Mouse (Mus musculus) lung, postnatal 0 days (tissue): Measurements from ENCODE around the gene Fry.

Experiments used
- CTCF ChIP-seq: IDR thresholded peaks from 2 replicates; pipeline ENCODE4 v1.5.1; 2016; ENCODE audit warnings: antibody characterized with exemption, mild to moderate bottlenecking
- EP300 ChIP-seq: IDR thresholded peaks from 2 replicates; pipeline ENCODE4 v1.6.1; 2016; ENCODE audit warnings: antibody characterized with exemption, mild to moderate bottlenecking, control low read depth

DNA sequence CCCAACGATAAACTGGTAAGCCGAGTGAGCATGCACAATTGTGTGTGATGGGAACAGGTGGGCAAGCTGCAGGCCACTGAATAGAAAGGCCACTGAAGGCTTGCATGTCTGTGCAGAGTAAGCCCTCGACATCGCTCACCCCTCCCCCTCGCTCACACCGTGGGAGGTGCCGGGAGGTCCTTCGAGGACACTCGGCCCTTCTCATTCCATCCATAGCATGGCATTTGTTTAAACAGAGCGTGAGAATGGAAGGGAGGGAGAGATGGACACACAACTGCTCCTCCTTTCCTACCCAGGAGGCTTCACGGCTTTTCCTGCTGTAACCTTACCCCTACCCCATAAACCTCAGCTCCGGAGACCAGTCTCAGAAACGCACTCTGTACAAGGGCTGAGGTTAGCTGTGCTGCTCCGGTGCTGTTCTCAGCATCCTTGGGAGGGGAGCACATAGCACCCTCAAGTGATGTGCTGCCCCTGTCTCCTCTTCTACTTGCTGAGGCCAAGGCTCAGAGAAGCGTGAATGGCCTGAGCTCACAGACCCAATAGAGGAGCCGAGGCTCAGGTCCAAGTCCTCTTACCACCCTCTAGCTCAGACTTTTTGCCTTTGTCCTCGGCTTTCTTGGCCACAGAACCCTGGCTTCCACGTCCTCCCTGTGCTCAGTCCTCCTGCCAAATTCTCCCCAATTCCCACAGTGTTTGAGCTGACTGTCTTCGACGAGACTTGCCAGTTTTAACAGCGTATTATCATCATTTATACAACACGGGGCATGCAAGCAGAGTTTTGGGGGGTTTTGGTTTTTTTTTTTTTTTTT lies 33.8 kb downstream of the Fry start:
- TF ChIP-seq CTCF (no peak), EP300 (no peak)
